Mouse (Mus musculus) megakaryocyte, embryonic 14.5 days (primary cell): ENCODE measurements around the gene Ankfy1.

Experiments used
- FLI1 ChIP-seq: IDR thresholded peaks from 2 replicates; pipeline ENCODE4 v1.6.1; 2012; ENCODE audit warnings: low read length, inconsistent platforms, mixed read lengths
- GATA1 ChIP-seq: IDR thresholded peaks from 3 replicates; pipeline ENCODE4 v1.6.1; 2012; ENCODE audit warnings: mixed read lengths, low read length, inconsistent platforms, borderline replicate concordance

GRCm38 (mm10) chr11:72642730-72643129 is 47.1 kb upstream of the Ankfy1 start:
- TF ChIP-seq GATA1 (no peak), FLI1 (no peak)
